Mouse (Mus musculus): ENCODE measurements around the gene Dnmt3l. TPM values are rescaled to one million over a fixed set of nuclear protein-coding genes. Genes with fewer than 3 reads are reported as not detected.

The Dnmt3l gene
- 0.48 and 0.62 TPM in 2 replicates for polyA plus RNA-seq (2015; fragmentation: Nextera tagmentation; extraction: Ambion mirVana)

DNA sequence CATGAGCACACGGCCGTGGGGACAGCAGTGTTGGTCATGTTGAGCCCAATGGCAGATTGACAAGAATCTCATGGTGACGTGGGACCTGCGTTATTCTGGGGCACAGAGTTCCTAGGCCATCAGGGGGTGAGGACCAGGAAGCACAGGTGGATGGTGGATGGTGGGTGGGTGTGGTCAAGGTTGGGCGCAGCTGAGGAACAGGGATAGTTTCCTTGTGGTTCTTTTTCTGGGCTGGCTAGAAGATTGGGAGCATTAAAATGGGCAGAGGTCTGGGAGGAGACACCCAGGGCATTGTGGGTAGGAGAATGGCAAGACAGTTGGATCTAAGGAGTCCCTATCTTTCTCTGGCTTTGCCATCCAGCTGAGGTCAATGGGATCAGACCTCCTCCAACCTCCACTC lies at the start of gene Dnmt3l:
Gene Dnmt3l (plus strand): TSS at position 301 of the 400 bp plus-strand sequence.
- H3K9ac ChIP-seq (ENCODE audit: low read depth, low read length) = no peak within 1 kb of the TSS
- H3K4me2 ChIP-seq (ENCODE audit: low read length) = no peak within 1 kb of the TSS
- 89% methylated on average over 5 of the region's 5 CpGs for WGBS
- no peak for DNase-seq (ENCODE audit: low spot score)
- H3K4me3 ChIP-seq (replicated peaks; ENCODE audit: low read depth, low read length) = no peak within 1 kb of the TSS
- no peaks in the 10 kb centered on the region for H3K9me3 ChIP-seq (replicated peaks; ENCODE audit: low read length)
- H3K36me3 ChIP-seq (ENCODE audit: insufficient read depth, low read length) = no peaks in the 10 kb centered on the region
- H3K4me1 ChIP-seq (replicated peaks; ENCODE audit: insufficient read depth, low read length) = no peaks in the 10 kb centered on the region
- no peaks in the 10 kb centered on the region for H3K27me3 ChIP-seq (ENCODE audit: insufficient read depth, low read length)
- no peak within 1 kb of the TSS for H3K27ac ChIP-seq
- no peak for ATAC-seq (replicated peaks; ENCODE audit: low FRiP score, low read depth)
- no peak for TF ChIP-seq CTCF (IDR thresholded peaks at IDR 0.05; ENCODE audit: low read depth)

DNA sequence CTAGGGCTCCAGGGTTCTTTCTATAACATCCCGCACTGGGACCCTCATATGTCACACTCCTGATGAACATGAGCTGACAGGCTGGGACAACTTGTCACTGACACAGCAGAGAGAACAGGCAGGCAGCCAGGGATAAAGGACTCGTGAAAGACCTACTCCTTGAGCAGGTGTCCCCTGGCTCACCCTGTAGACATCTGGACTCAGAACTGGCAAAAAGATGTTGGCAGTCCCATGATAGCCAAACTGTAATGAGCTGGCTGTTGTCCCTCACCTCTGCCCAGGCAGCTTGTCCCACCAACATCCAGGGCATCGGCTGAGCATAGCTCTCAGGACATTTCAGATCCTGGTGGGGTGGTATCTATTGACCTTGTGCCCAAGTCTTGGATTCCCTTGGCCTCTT lies 46.1 kb upstream of the Dnmt3l start:
- no peak overlapping the region for H3K9ac ChIP-seq (ENCODE audit: low read depth, low read length)
- TF ChIP-seq CTCF (IDR thresholded peaks at IDR 0.05; ENCODE audit: low read depth) = no peak
- H3K4me3 ChIP-seq (replicated peaks; ENCODE audit: low read depth, low read length) = no peak overlapping the region
- no peak for ATAC-seq (replicated peaks; ENCODE audit: low FRiP score, low read depth)
- H3K27me3 ChIP-seq (ENCODE audit: insufficient read depth, low read length) = no peaks in the 10 kb centered on the region
- no peak overlapping the region for H3K4me2 ChIP-seq (ENCODE audit: low read length)
- WGBS = 88% methylated on average over 3 of the region's 3 CpGs
- H3K4me1 ChIP-seq (replicated peaks; ENCODE audit: insufficient read depth, low read length) = no peaks in the 10 kb centered on the region
- no peak for DNase-seq (ENCODE audit: low spot score)
- H3K9me3 ChIP-seq (replicated peaks; ENCODE audit: low read length) = no peaks in the 10 kb centered on the region
- H3K36me3 ChIP-seq (ENCODE audit: insufficient read depth, low read length) = peaks cover 75% of the 10 kb centered on the region
- H3K27ac ChIP-seq = no peak overlapping the region

DNA sequence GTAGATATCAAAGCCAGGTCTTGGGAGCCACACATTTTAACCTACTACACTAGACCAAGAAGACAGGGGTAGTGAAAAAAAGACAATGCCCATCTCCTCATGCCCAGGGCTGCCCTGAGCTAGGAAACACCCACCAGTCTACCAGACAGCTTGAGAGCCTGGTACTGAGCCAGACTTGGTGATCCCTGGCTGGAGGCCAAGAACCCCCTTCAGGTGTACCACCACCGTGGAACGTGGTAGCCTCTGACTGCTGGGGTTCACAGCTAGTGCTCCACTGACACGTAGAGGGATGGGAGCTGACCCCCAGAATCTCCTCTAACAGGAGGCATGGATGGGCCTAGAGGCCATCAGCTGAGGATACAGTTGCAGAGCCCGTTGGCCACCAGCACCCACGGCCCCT lies 41.5 kb upstream of the Dnmt3l start:
- Histone ChIP-seq H3K4me3 (replicated peaks; ENCODE audit: low read depth, low read length) (no peak overlapping the region), H3K9me3 (replicated peaks; ENCODE audit: low read length) (no peaks in the 10 kb centered on the region), H3K9ac (ENCODE audit: low read depth, low read length) (no peak overlapping the region), H3K4me1 (replicated peaks; ENCODE audit: insufficient read depth, low read length) (no peaks in the 10 kb centered on the region), H3K4me2 (ENCODE audit: low read length) (no peak overlapping the region), H3K27me3 (ENCODE audit: insufficient read depth, low read length) (no peaks in the 10 kb centered on the region), H3K36me3 (ENCODE audit: insufficient read depth, low read length) (peaks cover 74% of the 10 kb centered on the region), H3K27ac (no peak overlapping the region)
- DNase-seq (ENCODE audit: low spot score) (no peak), ATAC-seq (replicated peaks; ENCODE audit: low FRiP score, low read depth) (no peak)
- no peak for TF ChIP-seq CTCF (IDR thresholded peaks at IDR 0.05; ENCODE audit: low read depth)
- WGBS = 92% methylated on average over 5 of the region's 5 CpGs

DNA sequence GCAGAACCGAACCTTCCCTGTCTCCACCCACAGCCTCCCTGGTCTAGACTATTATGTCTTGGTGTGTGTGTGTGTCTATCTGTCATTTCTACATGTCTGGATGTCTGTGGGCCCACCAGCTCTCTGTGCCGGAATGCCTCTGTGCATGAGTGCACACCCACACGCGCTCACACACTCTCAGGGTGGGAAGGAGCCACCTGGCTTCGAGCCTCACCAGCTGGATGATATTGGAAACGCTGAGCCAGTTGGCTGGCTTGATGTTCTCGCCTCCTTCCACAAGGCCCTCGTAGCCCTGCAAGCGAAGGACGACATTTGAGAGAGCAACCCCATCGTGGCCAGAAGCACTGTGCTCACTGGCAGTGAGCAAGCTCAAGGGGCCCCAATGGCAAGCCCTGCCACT lies 40.0 kb upstream of the Dnmt3l start:
- no peak for TF ChIP-seq CTCF (IDR thresholded peaks at IDR 0.05; ENCODE audit: low read depth)
- Histone ChIP-seq H3K9me3 (replicated peaks; ENCODE audit: low read length) (no peaks in the 10 kb centered on the region), H3K36me3 (ENCODE audit: insufficient read depth, low read length) (peaks cover 63% of the 10 kb centered on the region), H3K27me3 (ENCODE audit: insufficient read depth, low read length) (no peaks in the 10 kb centered on the region), H3K9ac (ENCODE audit: low read depth, low read length) (no peak overlapping the region), H3K4me1 (replicated peaks; ENCODE audit: insufficient read depth, low read length) (peaks cover 12% of the 10 kb centered on the region), H3K4me2 (ENCODE audit: low read length) (no peak overlapping the region), H3K4me3 (replicated peaks; ENCODE audit: low read depth, low read length) (no peak overlapping the region), H3K27ac (no peak overlapping the region)
- 61% methylated on average over 11 of the region's 11 CpGs for WGBS
- no peak for DNase-seq (ENCODE audit: low spot score)
- no peak for ATAC-seq (replicated peaks; ENCODE audit: low FRiP score, low read depth)

DNA sequence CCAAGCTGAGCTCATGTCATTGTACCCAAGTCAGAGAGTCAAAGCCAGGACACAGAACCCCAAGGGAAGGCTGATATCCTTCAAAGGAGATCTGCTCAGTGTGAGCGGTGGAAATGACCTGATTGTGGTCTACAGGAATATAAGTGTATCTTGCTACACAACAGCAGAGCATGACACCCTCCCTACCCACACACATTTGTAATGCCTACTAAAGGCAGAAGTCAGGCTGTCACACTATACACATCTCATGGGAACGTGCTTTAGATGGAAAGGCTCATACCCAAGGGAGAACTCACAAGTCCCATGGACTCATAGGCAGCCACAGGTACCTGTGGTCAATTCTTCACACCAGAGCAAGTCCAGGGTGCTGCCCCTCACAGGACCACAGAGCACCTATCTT lies 39.4 kb upstream of the Dnmt3l start:
- Histone ChIP-seq H3K9me3 (replicated peaks; ENCODE audit: low read length) (no peaks in the 10 kb centered on the region), H3K4me1 (replicated peaks; ENCODE audit: insufficient read depth, low read length) (peaks cover 17% of the 10 kb centered on the region), H3K9ac (ENCODE audit: low read depth, low read length) (no peak overlapping the region), H3K36me3 (ENCODE audit: insufficient read depth, low read length) (peaks cover 60% of the 10 kb centered on the region), H3K4me2 (ENCODE audit: low read length) (no peak overlapping the region), H3K27me3 (ENCODE audit: insufficient read depth, low read length) (no peaks in the 10 kb centered on the region), H3K27ac (no peak overlapping the region), H3K4me3 (replicated peaks; ENCODE audit: low read depth, low read length) (no peak overlapping the region)
- no peak for TF ChIP-seq CTCF (IDR thresholded peaks at IDR 0.05; ENCODE audit: low read depth)
- no peak for ATAC-seq (replicated peaks; ENCODE audit: low FRiP score, low read depth)
- 89% methylated on average over 2 of the region's 2 CpGs for WGBS
- DNase-seq (ENCODE audit: low spot score) = no peak

DNA sequence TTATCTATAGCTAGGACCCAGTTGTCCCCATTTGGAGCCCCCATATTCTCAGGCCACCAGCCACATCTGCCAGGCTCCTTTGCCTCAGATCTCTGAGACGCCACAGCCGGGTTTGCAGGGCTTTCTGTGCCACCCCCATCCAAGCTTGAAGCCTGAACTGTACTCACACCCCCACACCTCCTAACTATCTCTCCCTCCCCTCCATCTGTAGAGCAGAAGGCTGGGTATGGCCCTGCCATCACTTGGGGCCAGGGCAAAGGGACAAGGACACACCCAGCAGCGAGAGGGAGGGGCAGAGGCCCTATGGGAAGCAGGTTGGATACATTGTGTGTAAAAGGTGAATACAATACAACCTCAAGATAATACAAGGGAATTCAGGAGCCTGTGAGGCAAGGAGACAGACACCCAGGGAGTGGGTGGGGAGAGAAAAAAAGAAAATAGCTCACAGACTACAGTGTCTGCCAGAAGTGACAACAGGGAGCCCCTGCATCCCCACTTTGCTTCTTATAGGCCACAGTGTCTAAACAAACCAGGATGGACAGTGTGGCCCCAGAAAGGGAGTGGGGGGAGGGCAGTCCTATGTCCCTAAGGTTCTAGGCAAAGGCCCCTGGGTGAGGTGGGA lies 37.2 kb upstream of the Dnmt3l start:
- TF ChIP-seq CTCF (IDR thresholded peaks at IDR 0.05; ENCODE audit: low read depth) = no peak
- H3K27me3 ChIP-seq (ENCODE audit: insufficient read depth, low read length) = no peaks in the 10 kb centered on the region
- no peak overlapping the region for H3K4me3 ChIP-seq (replicated peaks; ENCODE audit: low read depth, low read length)
- ATAC-seq (replicated peaks; ENCODE audit: low FRiP score, low read depth) (no peak), DNase-seq (ENCODE audit: low spot score) (no peak)
- H3K4me1 ChIP-seq (replicated peaks; ENCODE audit: insufficient read depth, low read length) = peaks cover 29% of the 10 kb centered on the region
- WGBS = 88% methylated on average over 3 of the region's 3 CpGs
- no peak overlapping the region for H3K27ac ChIP-seq
- H3K4me2 ChIP-seq (ENCODE audit: low read length) = no peak overlapping the region
- peaks cover 39% of the 10 kb centered on the region for H3K36me3 ChIP-seq (ENCODE audit: insufficient read depth, low read length)
- no peaks in the 10 kb centered on the region for H3K9me3 ChIP-seq (replicated peaks; ENCODE audit: low read length)
- no peak overlapping the region for H3K9ac ChIP-seq (ENCODE audit: low read depth, low read length)
